Mouse (Mus musculus) left cerebral cortex, postnatal 14 days (tissue): ENCODE measurements around the gene Tmco1. TPM values are rescaled to one million over a fixed set of nuclear protein-coding genes. Genes with fewer than 3 reads are reported as not detected.

Experiments used
- microRNA-seq, 2 experiments: library from miRNA; unstranded; fragments of <30 nt; microRNA quantifications; one replicate each; pipeline ENCODE4 v1.2.0; 2022
- total RNA-seq, 2 experiments: library from RNA; stranded (reverse); gene quantifications; 2 replicates each; pipeline ENCODE4 v1.2.3; 2021

Gene Tmco1
- total RNA-seq, 2 experiments from 2014 or later: 44.0 to 46.4 TPM

Small RNA genes within 50 kb of the gene (microRNA-seq; reads per million reads assigned to microRNA genes)
- gene Gm25911: 0 reads per million in 2 experiments
- gene Mir6347: 0 reads per million in 2 experiments

Other genes with a start within 250 kb of the Tmco1 start
- 10 to 100 TPM; 74.1 to 81.2 TPM for gene Uck2, start 23.1 kb upstream of the Tmco1 start, total RNA-seq
- gene Aldh9a1, start 41.6 kb downstream of the Tmco1 start, total RNA-seq: 10 to 100 TPM; 15.3 to 17.7 TPM
- gene Mgst3, start 85.5 kb downstream of the Tmco1 start, total RNA-seq: 100 to 1,000 TPM; 152 to 157 TPM
- gene Lrrc52, start 158.4 kb downstream of the Tmco1 start, total RNA-seq: not detected